Mouse (Mus musculus): ENCODE data around the gene Smad6.

The Smad6 gene

DNA sequence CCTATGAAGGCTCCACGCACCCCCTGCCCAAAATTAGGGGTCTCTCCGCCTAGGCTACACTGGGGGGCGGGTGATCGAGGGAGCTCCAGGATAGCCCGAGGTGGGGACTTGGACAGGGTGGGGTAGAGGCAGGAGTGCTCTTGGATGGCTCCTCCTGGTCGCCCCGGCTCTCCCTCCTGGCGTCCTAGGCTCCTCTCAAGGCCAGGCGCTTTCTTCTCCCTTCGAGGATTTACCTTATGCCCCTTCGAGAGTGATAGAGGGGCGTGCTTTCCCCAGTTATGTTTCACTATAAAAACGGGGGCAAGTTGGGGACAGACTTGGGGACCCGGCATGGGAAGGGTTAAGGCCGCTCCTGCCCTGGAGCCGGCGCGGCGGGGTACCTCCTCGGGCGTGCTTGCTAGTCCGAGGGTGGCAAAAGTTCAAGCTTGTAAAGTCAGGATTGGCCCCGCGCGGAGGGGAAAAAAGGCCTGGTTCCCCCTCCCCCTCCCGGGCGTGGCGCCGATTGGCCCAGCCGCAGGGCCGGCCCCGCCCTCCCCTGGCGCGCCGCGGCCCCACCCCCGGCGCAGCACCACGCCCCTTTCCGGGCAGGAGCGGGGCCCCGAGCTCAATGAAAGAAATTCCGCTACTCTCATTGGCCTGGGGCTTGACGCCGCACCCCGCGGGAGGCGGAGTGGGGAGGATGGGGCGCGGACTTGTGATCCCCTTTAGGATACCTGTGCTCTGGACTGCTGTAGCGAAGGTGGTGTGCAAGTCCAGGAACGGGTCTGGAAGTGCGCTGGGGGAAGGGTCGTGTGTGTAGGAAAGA lies 905 bp upstream of the Smad6 start:
- in situ Hi-C loops (cut with MboI, MseI): no loop called here

GRCm38 (mm10) chr9:64021319-64021850 lies 474 bp downstream of the Smad6 start:
- in situ Hi-C loops (cut with MboI, MseI): no loop called here

DNA sequence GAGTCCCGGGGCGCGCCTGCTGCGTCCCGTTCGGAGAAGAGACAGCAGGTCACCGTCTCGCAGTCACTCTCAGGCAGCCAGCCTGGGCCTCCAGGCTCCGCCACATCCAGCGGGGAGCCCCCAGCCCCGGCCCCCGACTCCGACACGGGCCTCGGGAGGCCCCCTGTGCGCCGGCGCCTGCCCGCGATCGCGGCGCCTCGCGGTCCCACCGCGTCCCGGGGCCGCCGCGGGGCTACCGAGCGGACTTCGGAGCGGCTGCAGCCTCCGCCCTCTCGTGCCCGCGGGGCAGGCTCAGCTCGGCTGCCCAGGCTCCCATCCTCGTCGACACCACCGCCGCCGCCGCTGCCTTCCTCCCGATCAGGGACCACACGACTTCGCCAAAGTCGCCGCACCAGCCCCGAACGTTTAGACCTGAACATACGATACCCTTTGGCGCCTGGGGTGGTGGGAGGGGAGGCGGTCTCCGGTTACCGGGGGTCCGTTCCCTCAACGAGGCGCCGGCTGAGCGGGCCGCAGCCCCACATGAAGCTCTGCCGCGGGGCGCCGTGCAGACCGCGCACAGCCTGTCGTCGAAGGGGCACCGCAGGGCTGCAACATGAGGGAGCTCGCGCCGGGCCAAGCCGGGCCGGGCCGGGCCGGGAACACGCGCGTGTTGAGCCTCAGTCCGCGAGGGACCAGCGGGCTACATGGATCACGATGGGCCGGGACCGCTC lies 1.1 kb downstream of the Smad6 start:
- in situ Hi-C loops (cut with MboI, MseI): no loop called here

GRCm38 (mm10) chr9:64020171-64020605 lies 1.7 kb downstream of the Smad6 start:
- in situ Hi-C loops (cut with MboI, MseI): no loop called here

DNA sequence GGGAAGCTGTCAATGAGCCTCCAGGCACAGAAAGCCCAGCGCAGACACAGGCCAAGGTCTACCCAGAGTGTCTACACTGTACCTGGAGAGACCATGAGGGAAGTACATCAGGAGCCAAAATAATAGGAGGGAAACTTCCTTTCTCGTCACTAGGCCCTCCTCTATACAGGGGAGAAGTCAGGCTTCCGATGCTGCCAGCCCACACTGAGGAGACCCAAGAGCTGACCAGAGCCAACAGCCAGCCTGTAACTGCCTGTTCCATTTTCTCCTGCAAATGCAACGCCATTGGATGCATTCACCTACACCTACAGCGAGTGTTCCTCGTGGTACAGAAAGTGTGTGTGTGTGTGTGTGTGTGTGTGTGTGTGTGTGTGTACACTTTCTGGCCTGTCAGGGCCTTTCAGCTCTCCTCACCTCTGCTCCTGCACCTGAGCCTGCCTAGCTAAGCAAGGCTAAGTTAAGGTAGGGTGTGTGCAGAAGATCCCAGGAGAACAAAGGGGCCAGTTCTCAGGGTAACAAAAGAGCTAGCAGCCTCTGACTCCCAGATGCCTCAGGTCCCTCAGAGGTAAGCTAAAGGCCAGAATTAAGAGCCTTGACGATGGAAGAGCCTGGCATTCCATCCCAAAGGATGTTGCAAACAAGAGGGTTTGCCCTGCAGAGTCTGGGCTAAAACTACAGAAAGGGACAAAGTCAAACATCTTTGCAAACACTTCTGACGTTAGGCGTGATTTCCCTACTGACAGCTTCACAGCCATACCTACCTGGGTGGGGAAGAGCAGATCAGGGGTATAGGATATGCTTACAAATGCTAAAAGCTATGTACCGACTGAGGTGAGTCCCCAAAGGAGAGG lies 2.6 kb downstream of the Smad6 start:
- in situ Hi-C loops (cut with MboI, MseI): no loop called here

DNA sequence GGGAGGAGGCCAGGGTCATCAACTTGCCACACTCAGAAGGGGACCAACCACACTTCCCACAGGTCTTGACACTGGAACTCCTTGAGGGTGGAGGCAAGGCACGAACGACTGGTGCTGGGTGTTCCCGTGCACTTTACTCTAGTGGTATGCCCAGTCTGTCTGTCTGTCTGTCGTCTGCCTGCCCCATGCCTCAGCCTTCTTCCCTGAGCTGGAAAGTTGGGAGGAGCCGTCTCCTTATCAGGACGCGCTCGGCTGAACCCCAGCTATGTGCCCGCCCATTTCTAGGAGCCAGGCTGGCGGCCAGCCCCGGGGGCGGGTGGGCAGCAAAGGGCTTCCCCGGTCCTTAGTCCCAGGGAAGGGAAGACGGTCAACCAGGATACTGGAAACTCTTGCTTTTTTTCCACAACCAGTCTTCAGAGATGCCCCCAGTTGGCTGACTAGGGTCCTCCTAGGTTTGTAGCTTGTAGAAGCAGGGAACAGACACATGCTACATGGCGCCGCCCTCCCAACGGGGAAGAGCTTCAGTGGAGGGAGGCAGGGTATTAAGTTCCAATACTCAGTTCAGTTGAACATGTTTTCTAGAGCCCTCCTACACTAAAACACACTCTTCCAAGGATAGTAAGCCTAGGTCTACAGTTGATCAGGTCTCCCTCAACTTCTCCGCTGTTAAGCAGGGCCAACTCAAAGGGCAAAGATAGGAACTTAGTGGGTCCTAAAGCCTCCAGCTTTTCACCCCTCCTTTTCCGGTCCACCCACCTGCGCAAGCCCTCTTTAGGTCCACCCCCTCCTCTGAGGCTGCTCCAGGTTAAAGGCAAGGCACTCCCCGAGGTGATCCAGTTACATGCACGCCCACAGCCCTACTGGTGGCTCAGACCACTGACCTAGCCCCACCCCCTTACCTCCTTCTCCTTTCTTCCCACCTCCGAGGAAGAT lies 3.7 kb downstream of the Smad6 start:
- in situ Hi-C loops (cut with MboI, MseI): no loop called here

DNA sequence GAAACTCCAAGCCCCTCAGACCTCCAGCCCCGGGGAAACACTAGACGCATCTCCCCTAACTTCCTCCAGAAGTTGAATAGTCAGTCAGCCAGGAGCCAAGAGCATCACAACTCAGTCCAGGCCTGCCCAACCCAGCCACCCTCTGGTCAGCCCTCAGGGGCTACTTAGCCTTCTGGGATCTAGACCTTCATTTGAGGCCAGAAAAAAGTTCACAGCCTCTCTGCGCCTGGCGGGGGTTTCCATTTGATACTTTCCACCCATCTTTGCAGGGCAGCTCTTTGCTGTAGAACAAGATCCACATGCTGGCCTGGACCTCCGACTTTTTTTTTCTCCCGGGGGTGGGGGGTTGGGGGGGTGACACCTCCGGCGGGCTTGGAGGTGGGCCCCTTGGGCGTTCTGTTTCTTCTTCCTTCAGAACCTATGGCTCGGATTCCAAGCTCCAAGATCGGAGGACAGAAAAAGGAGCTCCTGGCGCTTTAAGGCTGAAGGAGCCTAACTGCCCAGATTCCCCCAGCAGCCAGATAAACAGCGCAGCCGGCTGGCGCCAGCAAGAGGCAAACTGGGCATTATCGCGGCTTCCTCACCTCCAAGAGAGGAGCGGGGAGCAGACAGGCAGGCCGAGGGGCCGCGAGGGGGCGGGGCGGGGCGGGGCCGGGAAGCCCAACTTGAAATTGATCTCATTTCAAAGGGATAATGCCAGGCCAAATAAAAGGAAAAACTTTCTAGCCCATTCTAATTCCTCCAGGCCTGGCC lies 5.0 kb downstream of the Smad6 start:
- in situ Hi-C loops (cut with MboI, MseI): no loop called here

- in situ Hi-C loops (cut with MboI, MseI): no loop called here
These were observed 5.8 kb downstream of the Smad6 start for GRCm38 (mm10) chr9:64016092-64016491.

- in situ Hi-C loops (cut with MboI, MseI): no loop called here
These were observed 7.1 kb downstream of the Smad6 start for GRCm38 (mm10) chr9:64014801-64015200.

DNA sequence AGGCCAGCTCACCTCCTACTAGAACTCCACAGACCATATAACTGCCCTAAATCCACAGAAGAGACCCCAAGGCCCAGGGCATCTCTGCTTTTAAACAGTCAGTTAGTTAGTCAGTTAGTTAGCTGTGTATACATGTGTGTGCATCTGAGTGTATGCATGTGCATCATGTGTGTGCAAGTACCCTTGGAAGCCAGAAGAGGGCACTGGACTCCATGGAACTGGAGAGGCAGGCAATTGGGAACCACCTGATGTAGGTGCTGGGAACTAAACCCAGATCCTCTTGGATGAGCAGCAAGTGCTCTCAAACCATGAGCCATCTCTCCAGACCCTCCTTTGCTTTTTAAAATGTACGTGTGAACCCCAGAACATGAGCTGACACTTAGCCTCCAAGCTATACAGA lies 10.5 kb downstream of the Smad6 start:
- in situ Hi-C loops (cut with MboI, MseI): no loop called here

DNA sequence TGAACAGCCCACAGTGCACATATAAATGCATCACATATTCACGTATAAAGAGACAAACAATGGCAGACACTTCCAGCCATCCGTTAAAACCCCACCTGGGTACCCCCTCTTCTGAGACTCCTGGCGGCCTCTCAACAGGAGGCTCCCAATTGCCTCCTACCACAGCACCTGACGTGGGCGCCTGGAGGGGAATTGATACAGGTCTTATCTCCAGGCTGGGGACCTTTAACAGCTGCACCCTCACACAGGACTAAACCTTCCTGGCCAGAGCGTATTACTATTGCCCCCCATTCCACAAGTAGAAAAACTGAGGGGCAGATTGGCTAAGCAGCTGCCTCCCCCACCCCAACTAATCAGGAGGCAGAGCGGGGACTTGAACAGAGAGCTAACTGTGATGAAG lies 18.9 kb downstream of the Smad6 start:
- in situ Hi-C loops (cut with MboI, MseI): no loop called here

DNA sequence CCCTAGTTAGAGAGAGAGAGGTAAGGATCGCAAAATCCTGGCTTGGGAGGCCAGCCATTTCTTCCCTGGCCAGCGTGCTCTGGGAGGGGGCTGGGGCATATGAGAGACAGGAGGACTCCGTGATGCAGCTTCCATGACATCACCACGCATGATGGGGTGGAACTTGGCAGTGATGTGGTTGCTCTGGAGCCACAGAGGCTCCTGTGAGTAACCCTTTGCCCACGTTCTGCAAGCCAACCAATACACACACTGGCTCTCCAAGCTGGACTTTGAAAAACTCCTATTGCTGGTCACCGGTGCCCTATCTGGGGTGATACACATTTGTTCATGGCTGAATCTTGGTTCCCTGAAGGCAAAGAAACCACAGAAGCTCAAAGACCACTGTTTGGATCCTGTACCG lies 20.8 kb downstream of the Smad6 start:
- in situ Hi-C loops (cut with MboI, MseI): no loop called here

- in situ Hi-C loops (cut with MboI, MseI): no loop called here
These were observed 21.8 kb downstream of the Smad6 start for GRCm38 (mm10) chr9:64000085-64000484.

GRCm38 (mm10) chr9:63999194-63999593 lies 22.7 kb downstream of the Smad6 start:
- in situ Hi-C loops (cut with MboI, MseI): loop anchor here (25.0 kb wide), 1 partner anchor 88 kb away; no protein-coding TSS in a partner anchor

- in situ Hi-C loops (cut with MboI, MseI): loop anchor here (25.0 kb wide), 1 partner anchor 89 kb away; no protein-coding TSS in a partner anchor
These were observed 23.8 kb downstream of the Smad6 start for GRCm38 (mm10) chr9:63998026-63998425.

DNA sequence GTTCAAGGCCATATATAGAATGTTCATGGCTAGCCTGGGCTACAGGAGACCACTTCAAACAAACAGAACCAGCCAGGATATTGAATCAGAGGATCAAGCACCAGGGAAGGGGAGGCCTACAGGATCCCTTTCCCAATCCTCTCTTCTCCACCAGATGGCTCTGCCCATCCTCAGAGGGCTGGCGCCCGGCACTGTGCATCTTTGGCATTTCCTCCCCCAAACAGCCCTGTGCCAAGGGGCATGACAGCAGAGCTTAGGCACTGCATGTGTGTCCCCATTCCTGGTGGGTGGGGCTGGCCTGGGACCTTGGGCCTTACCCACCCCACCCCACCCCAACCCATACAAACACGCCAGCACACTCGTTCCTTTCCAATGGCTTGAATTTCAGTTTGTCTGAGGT lies 24.4 kb downstream of the Smad6 start:
- in situ Hi-C loops (cut with MboI, MseI): loop anchor here (25.0 kb wide), 1 partner anchor 90 kb away; no protein-coding TSS in a partner anchor

DNA sequence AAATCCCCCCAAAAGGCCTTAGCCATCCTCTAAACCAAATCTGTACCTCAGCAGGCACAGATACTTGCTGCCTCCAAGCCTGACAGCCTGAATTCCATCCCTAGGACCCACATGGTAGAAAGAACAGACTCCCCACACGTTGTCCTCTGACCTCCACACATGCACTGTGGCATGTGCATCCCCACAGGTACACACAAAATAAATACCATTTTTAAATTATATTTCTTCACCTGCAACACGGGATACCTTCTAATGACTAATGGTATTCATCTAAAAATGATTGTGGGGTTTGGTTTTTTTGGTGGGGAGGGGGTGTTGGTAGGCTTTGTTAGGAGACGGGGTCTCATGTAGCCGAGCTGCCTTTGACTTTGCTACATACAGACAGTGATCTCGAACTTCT lies 28.6 kb downstream of the Smad6 start:
- in situ Hi-C loops (cut with MboI, MseI): loop anchor here (25.0 kb wide), 1 partner anchor 94 kb away; no protein-coding TSS in a partner anchor

- in situ Hi-C loops (cut with MboI, MseI): loop anchor here (25.0 kb wide), 1 partner anchor 95 kb away; no protein-coding TSS in a partner anchor
These were observed 29.1 kb downstream of the Smad6 start for GRCm38 (mm10) chr9:63992761-63993160.

DNA sequence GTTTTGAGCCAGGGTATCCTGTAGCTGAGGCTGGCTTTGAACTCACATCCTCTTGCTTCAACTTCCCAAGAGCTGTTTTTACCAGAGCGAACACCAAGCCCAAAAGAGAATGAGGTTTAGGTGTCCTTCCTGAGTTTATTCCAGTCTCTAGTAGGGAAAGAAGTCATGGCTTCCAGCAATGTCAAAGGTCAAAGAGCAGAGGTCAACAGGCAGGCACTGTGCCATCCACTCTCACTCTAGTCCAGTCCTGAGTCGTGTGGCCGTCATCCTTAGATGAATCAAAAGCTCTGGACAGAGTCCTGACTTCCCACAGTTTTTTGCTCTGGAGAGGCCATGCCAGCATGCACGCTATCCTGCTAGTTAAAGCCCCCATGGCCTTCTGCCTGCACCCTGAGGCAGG lies 30.7 kb downstream of the Smad6 start:
- in situ Hi-C loops (cut with MboI, MseI): loop anchor here (25.0 kb wide), 1 partner anchor 96 kb away; no protein-coding TSS in a partner anchor

Data from T-helper 17 cell (primary cell).